Mouse (Mus musculus) Muller cell, postnatal 12 days (primary cell): ENCODE results near the gene Wfdc3.
A peak's percentile ranks its signal among the peaks of the same experiment; 100 is the strongest.
"Not testable (repeated sequence)": the region's sequence is repeated elsewhere in the genome, so short reads cannot be mapped to it uniquely, and the experiment has no call there.

Source experiments
- DNase-seq: peaks from one replicate; pipeline ENCODE4 v3.0.0-alpha.2; 2015; ENCODE audit errors: inconsistent ontology term

The Wfdc3 gene

DNA sequence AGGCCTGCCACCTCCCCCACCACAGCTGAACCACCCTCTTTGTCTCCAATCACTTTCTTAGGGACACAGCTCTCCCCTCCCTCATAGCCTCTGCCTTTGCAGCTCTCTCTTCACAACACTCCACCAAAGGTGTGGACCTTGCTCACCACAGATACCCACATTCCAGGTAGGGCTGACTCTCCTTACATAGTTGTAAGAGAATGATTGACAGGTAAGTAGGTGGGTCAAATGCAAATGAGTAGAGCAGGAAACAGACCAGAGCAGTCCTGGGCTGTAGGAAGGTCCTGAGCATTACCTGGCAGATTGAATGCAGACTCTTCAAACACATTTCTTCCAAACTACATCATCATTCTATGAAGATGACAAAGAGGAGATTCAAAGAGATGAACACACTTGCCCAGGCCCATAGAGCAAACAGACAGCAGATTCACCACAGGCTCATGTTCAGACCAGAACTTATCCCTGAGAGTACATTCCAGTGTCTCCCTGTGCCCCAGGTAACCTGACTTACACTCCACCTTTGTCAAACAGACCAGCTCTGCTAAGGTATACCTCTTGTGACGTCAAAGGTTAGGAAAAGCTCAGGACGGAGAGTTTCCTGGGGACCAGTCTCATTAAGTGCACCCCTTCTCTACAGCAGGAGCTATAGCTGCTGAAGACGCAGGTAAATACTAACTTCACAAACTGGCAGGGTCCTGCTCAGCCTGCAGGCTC, 8.2 kb downstream of the Wfdc3 start:
- no peak for DNase-seq

GRCm38 (mm10) chr2:164735446-164735845, 10.3 kb downstream of the Wfdc3 start:
- DNase-seq: no peak

GRCm38 (mm10) chr2:164734839-164735238, 10.9 kb downstream of the Wfdc3 start:
- DNase-seq: no peak

GRCm38 (mm10) chr2:164733259-164733658, 12.5 kb downstream of the Wfdc3 start:
- DNase-seq: no peak

- no peak for DNase-seq
Measured at GRCm38 (mm10) chr2:164731719-164732118, 14.0 kb downstream of the Wfdc3 start.

GRCm38 (mm10) chr2:164725895-164726619, 19.7 kb downstream of the Wfdc3 start:
- peak; percentile 30 for DNase-seq

DNA sequence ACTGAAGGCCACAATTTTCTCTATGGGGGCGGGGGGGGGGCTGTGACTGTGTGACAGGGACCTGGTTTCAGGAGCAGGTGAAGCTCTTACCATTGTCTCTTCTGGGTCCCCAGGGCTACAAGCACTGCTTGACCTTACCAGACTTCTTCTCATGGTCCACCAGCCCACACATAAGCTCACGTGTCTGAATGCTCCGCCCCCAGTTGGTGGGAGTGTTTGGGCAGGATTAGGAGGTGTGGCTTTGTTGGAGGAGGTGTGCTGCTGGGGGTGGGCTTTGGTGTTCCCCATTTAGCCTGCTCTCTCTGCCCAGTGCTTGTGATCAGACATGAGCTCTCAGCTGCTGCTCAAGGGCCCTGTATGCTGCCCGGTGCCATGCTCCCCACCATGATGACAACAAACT, 22.5 kb downstream of the Wfdc3 start:
- no peak for DNase-seq

- DNase-seq: not testable (repeated sequence)
Measured at GRCm38 (mm10) chr2:164716194-164716786, 29.4 kb downstream of the Wfdc3 start.

DNA sequence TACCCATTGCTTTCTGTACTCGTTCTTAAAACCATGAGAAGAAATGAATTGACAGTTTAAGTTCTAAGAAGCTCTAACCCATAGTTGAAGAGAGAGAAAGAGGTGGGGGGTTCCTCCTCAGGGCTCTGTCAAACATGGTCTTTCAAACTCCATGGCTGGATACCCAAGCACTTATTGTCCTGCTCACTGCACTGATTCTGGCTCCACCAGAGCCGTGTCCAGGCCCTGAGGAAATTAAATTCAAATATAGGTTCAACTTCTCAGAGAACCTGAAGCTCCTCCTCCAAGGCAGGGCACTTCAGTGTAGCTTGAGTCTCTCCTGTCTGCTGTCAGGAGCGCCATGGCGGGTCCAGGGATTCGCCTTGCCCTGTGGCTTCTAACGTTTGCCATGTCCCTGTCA, 30.7 kb downstream of the Wfdc3 start, which contains the start of gene Spint5:
TSS of gene Spint5 (plus strand) at position 301 of the 400 bp plus-strand sequence.
- no peak for DNase-seq

DNA sequence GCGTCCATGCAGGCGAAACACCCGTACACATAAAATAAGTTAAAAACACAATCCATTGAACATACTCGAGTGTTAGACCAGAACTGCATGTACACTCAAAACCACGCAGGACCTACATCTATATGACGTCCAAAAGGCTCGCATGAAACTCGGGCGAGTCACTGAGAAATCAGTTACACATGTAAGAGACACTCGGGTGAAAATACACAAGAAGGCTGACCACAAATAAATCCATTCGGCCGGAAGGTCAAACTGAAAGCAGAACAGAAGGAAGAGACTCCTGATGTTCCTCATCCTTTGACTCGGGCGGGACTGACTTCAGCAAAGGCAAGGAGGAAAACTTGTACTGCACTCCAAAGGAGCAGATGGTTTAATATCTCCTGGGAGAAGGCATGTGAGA, 39.7 kb downstream of the Wfdc3 start:
- DNase-seq: no peak

DNA sequence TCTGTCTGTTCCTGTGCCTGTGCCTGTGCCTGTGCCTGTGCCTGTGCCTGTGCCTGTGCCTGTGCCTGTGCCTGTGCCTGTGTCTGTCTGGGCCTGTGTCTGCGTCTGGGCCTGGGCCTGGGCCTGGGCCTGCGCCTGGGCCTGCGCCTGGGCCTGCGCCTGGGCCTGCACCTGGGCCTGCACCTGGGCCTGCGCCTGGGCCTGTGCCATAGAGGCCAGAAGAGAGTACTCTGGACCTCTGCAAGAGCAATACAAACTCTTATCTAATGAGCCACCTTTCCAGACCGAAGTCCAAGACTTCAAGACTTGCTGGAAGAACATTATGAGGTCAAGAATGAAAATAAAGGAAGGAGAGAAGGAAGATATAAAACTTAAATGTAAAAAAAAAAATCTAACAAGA, 40.4 kb downstream of the Wfdc3 start:
- DNase-seq: no peak

- DNase-seq: no peak
Measured at GRCm38 (mm10) chr2:164704235-164704634, 41.5 kb downstream of the Wfdc3 start.

- no peak for DNase-seq
Measured at GRCm38 (mm10) chr2:164701761-164702160, 44.0 kb downstream of the Wfdc3 start.

GRCm38 (mm10) chr2:164700959-164701358, 44.8 kb downstream of the Wfdc3 start:
- no peak for DNase-seq

DNA sequence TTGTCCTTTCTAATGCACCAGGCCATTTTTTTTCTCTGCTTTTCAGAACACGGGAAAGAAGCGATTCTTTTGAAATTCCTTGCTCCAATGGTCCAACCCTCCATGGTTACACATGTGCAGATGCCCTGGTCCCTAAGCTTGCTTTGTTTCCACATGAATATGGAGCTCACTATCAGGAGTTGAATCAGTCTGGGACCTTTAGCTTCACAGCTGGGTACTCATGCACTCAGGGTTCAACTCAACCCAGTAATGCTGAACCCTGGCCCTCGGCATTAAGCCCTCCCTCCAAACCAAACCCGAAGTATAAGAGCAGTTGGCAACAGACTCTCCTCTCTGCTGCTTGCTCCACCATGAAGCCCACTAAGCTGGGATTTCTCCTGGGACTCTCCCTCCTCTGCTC, 47.5 kb downstream of the Wfdc3 start, which contains the start of gene Spint4:
TSS of gene Spint4 (plus strand) at position 301 of the 400 bp plus-strand sequence.
- no peak for DNase-seq

DNA sequence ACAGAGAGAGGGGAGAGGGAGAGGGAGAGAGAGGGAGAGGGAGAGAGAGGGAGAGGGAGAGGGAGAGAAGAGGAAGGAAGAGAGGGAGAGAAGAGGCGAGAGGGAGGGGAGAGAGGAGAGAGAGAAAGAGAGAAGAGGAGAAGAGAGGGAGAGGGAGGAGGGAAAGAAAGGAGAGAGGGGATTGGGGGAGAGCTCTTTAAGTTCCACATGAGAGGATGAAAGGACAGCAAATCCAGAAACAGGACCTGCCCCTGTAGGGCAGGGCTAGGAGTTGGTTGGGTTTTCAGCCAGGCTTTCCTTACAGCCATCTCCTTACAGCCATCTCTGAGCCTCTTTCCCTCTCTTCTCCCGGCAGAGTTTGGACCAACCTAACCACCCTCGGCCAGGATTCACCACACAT, 60.9 kb downstream of the Wfdc3 start, which contains the start of gene Wfdc13:
TSS of gene Wfdc13 (plus strand) at position 301 of the 400 bp plus-strand sequence.
- no peak for DNase-seq
